ENCODE assay signal across 16 mouse cellular contexts in the genomic region with DNA sequence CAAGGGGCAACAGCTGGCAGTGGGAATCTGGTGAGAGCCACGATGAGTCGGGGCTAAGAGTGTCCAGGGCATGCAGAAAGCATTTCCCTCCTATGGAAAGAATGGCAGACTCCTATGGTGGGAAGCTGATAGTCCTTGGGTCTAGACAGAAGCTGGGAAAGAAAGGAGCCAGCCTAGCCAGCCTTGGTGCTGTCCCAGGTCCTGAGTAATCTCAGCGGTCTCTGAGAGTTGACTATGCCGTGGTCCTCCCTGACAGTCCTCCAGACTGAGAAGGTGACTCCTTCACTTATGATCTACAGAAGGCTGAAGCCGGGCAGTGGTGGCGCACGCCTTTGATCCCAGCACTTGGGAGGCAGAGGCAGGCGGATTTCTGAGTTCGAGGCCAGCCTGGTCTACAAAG. TPM values are rescaled to one million over a fixed set of nuclear protein-coding genes. Genes with fewer than 3 reads are reported as not detected.
DNase-seq lines count a peak whose midpoint lies in the region; ATAC-seq and TF ChIP-seq lines count a peak whose summit lies in the region.
"Had no signal": no experiment of that assay in that cellular context is flagged by ENCODE, and none has a peak within 500 bp of the region (broad histone marks: within the 10 kb centered on the region; RNA-seq: fewer than 3 reads in every experiment).

No protein-coding gene starts in this region.

- no peak for TF ChIP-seq POLR2A in kidney, adult 2 months (IDR thresholded peaks at IDR 0.05; ENCODE audit: low read depth, low read length)

- 71% methylated on average over 9 of the region's 9 CpGs for WGBS in kidney, embryonic 16.5 days
- WGBS in kidney, adult 2 months, result 81% methylated on average over 9 of the region's 9 CpGs
- WGBS in embryonic facial prominence, embryonic 10.5 days, result 79% methylated on average over 9 of the region's 9 CpGs
- WGBS in midbrain, postnatal 0 days, result 74% methylated on average over 7 of the region's 9 CpGs

- no peaks in the 10 kb centered on the region for H3K9me3 ChIP-seq in kidney, embryonic 16.5 days (ENCODE audit: low read length)
- no peaks in the 10 kb centered on the region for H3K9me3 ChIP-seq in embryonic facial prominence, embryonic 10.5 days
- H3K9me3 ChIP-seq in midbrain, postnatal 0 days (ENCODE audit: low read length), result no peaks in the 10 kb centered on the region
- H3K9me3 ChIP-seq: limb, embryonic 13.5 days; midbrain, embryonic 15.5 days; neural tube, embryonic 13.5 days had no signal

- no peak for DNase-seq in kidney, adult 2 months
- DNase-seq in NIH3T3 (ENCODE audit: low read depth), result peak; percentile 38
- peak; percentile 53 for DNase-seq in embryonic facial prominence, embryonic 10.5 days (ENCODE audit: low spot score)
- no peak for DNase-seq in right cerebral cortex, postnatal 4 days
- no peak for DNase-seq in midbrain, postnatal 0 days (ENCODE audit: low spot score)
- DNase-seq: heart, postnatal 10 days; thymus, adult 18-20 months had no signal

- H3K9ac ChIP-seq in kidney, embryonic 16.5 days (replicated peaks; ENCODE audit: low read length), result no peak overlapping the region
- no peak overlapping the region for H3K9ac ChIP-seq in midbrain, postnatal 0 days (replicated peaks; ENCODE audit: low read length, poor library complexity, severe bottlenecking)
- H3K9ac ChIP-seq: limb, embryonic 13.5 days; midbrain, embryonic 15.5 days; neural tube, embryonic 13.5 days had no signal

- TF ChIP-seq CTCF in kidney, adult 2 months (conservative IDR thresholded peaks at IDR 0.05; ENCODE audit: insufficient read depth, insufficient read length, low read depth, low read length), result no peak
- TF ChIP-seq CTCF in midbrain, postnatal 0 days (IDR thresholded peaks at IDR 0.05), result no peak

- no peaks in the 10 kb centered on the region for H3K36me3 ChIP-seq in kidney, embryonic 16.5 days (ENCODE audit: insufficient read depth, low read length)
- no peaks in the 10 kb centered on the region for H3K36me3 ChIP-seq in kidney, adult 2 months (ENCODE audit: control insufficient read depth, insufficient read depth, low read length)
- H3K36me3 ChIP-seq in embryonic facial prominence, embryonic 10.5 days (replicated peaks), result no peaks in the 10 kb centered on the region
- no peaks in the 10 kb centered on the region for H3K36me3 ChIP-seq in midbrain, postnatal 0 days (ENCODE audit: insufficient read depth, low read length)
- H3K36me3 ChIP-seq: limb, embryonic 13.5 days; midbrain, embryonic 15.5 days; neural tube, embryonic 13.5 days had no signal

- 0 out of 2 replicates have a peak, but pooled peaks have one; percentile 64 for ATAC-seq in kidney, embryonic 16.5 days (ENCODE audit: low FRiP score, low TSS enrichment)
- peak; percentile 31; the same call in 1 of the 2 replicates for ATAC-seq in megakaryocyte-erythroid progenitor cell, adult 5-6 weeks (replicated peaks; ENCODE audit: low FRiP score, low TSS enrichment, poor library complexity, severe bottlenecking)
- ATAC-seq in midbrain, postnatal 0 days (ENCODE audit: low FRiP score), result no peak
- ATAC-seq: activated CD4-positive, CD25-positive, alpha-beta regulatory T cell, adult 4 months; forebrain, embryonic 16.5 days; midbrain, embryonic 15.5 days had no signal

- no peak overlapping the region for H3K4me3 ChIP-seq in kidney, embryonic 16.5 days (ENCODE audit: low read length)
- H3K4me3 ChIP-seq in kidney, adult 2 months (ENCODE audit: insufficient read depth, low read depth, low read length), result no peak overlapping the region
- no peak overlapping the region for H3K4me3 ChIP-seq in embryonic facial prominence, embryonic 10.5 days
- no peak overlapping the region for H3K4me3 ChIP-seq in midbrain, postnatal 0 days (ENCODE audit: low read depth, low read length)
- H3K4me3 ChIP-seq: erythroblast, embryonic 14.5 days; left cerebral cortex, adult 2 months; limb, embryonic 13.5 days; midbrain, embryonic 15.5 days; neural tube, embryonic 13.5 days had no signal

- no peak overlapping the region for H3K4me2 ChIP-seq in kidney, embryonic 16.5 days (replicated peaks; ENCODE audit: low read depth, low read length)
- no peak overlapping the region for H3K4me2 ChIP-seq in midbrain, postnatal 0 days (ENCODE audit: low read depth, low read length, poor library complexity, severe bottlenecking)
- H3K4me2 ChIP-seq: limb, embryonic 13.5 days; midbrain, embryonic 15.5 days; neural tube, embryonic 13.5 days had no signal

- H3K4me1 ChIP-seq in kidney, embryonic 16.5 days (ENCODE audit: insufficient read depth, low read length), result no peaks in the 10 kb centered on the region
- no peaks in the 10 kb centered on the region for H3K4me1 ChIP-seq in kidney, adult 2 months (ENCODE audit: control insufficient read depth, insufficient read depth, low read length)
- H3K4me1 ChIP-seq in embryonic facial prominence, embryonic 10.5 days, result peaks cover 37% of the 10 kb centered on the region
- no peaks in the 10 kb centered on the region for H3K4me1 ChIP-seq in midbrain, postnatal 0 days (ENCODE audit: insufficient read depth, low read length)
- H3K4me1 ChIP-seq: midbrain, embryonic 15.5 days; neural tube, embryonic 13.5 days had no signal

- H3K27me3 ChIP-seq in kidney, embryonic 16.5 days (ENCODE audit: insufficient read depth, low read length), result no peaks in the 10 kb centered on the region
- H3K27me3 ChIP-seq in kidney, adult 2 months (replicated peaks; ENCODE audit: control insufficient read depth, insufficient read depth, low read length), result no peaks in the 10 kb centered on the region
- H3K27me3 ChIP-seq in embryonic facial prominence, embryonic 10.5 days (replicated peaks; ENCODE audit: low read depth, poor library complexity, severe bottlenecking), result no peaks in the 10 kb centered on the region; the same call in 1 of the 2 replicates
- no peaks in the 10 kb centered on the region for H3K27me3 ChIP-seq in midbrain, postnatal 0 days (ENCODE audit: insufficient read depth, low read length)
- H3K27me3 ChIP-seq: limb, embryonic 13.5 days; midbrain, embryonic 15.5 days; neural tube, embryonic 13.5 days had no signal

- H3K27ac ChIP-seq in kidney, embryonic 16.5 days (ENCODE audit: low read length), result no peak overlapping the region
- H3K27ac ChIP-seq in kidney, adult 2 months (ENCODE audit: insufficient read depth, low read depth, low read length), result no peak overlapping the region
- H3K27ac ChIP-seq in embryonic facial prominence, embryonic 10.5 days (replicated peaks), result no peak overlapping the region
- no peak overlapping the region for H3K27ac ChIP-seq in midbrain, postnatal 0 days (ENCODE audit: low read depth, low read length)
- H3K27ac ChIP-seq: left cerebral cortex, adult 2 months; limb, embryonic 13.5 days; midbrain, embryonic 15.5 days; neural tube, embryonic 13.5 days had no signal

RNA-seq across cellular contexts. Expression of a gene that starts 48.4 kb away (rescaled TPM):
- 0.02 TPM in 1 of 2 replicates, not detected in the other for polyA plus RNA-seq in kidney, embryonic 16.5 days (2015; fragmentation: Nextera tagmentation; extraction: Ambion mirVana)
- 0.03 and 0.34 TPM in 2 replicates for polyA plus RNA-seq in kidney, adult 2 months (2012; rRNA removed)
- polyA plus RNA-seq in embryonic facial prominence, embryonic 10.5 days (2016; fragmentation: Nextera tagmentation; extraction: Ambion mirVana), result not detected in 2 replicates
- 8.0 and 9.4 TPM in 2 replicates for total RNA-seq in megakaryocyte-erythroid progenitor cell, adult 5-6 weeks (2014; fragmentation: Nextera tagmentation)
- total RNA-seq in megakaryocyte-erythroid progenitor cell, adult 5-6 weeks (2017), result 4.0 and 4.7 TPM in 2 replicates
- total RNA-seq in midbrain, postnatal 0 days (2014; rRNA removed), result 0.09 TPM in 1 of 2 replicates, not detected in the other
- not detected in 2 replicates for polyA plus RNA-seq in midbrain, postnatal 0 days (2015; fragmentation: Nextera tagmentation; extraction: Ambion mirVana)
- polyA plus RNA-seq: erythroblast, embryonic 14.5 days; forebrain, embryonic 16.5 days; midbrain, embryonic 15.5 days; neural tube, embryonic 13.5 days had no signal

Comparison
In these comparisons a context has a peak if more than half of its experiments do, and no peak if none do; other contexts are left out.
1. DNase-seq: peak in NIH3T3 (single experiment) and embryonic facial prominence, embryonic 10.5 days (single experiment); none in kidney, adult 2 months (single experiment), right cerebral cortex, postnatal 4 days (single experiment) and midbrain, postnatal 0 days (single experiment).